Mouse (Mus musculus) thymus, postnatal 14 days (tissue): ENCODE measurements around the gene Gnat2.

Source experiments
- DNase-seq: peaks from one replicate; pipeline ENCODE4 v3.0.0; 2021

Gnat2 gene

GRCm38 (mm10) chr3:108092536-108093115 is at the start of gene Gnat2:
Gnat2 (plus strand) TSS chr3:108092789.
- DNase-seq: no peak

- DNase-seq: peak; percentile 87
Measured at GRCm38 (mm10) chr3:108044394-108045140, 48.0 kb upstream of the Gnat2 start, which contains the start of gene Gstm4. Gstm4 (minus strand) TSS chr3:108044894.

GRCm38 (mm10) chr3:108046944-108047655 is 45.5 kb upstream of the Gnat2 start:
- DNase-seq: no peak

- DNase-seq: no peak
Measured at GRCm38 (mm10) chr3:108048306-108048705, 44.3 kb upstream of the Gnat2 start.

- DNase-seq: no peak
Measured at GRCm38 (mm10) chr3:108050493-108050892, 42.1 kb upstream of the Gnat2 start.

- peak; percentile 64 for DNase-seq
Measured at GRCm38 (mm10) chr3:108061420-108061819, 31.2 kb upstream of the Gnat2 start.

GRCm38 (mm10) chr3:108062648-108063047 is 29.9 kb upstream of the Gnat2 start:
- DNase-seq: no peak

- DNase-seq: no peak
Measured at GRCm38 (mm10) chr3:108064672-108065071, 27.9 kb upstream of the Gnat2 start.

- no peak for DNase-seq
Measured at GRCm38 (mm10) chr3:108065551-108065950, 27.0 kb upstream of the Gnat2 start.

- DNase-seq: no peak
Measured at GRCm38 (mm10) chr3:108067370-108067934, 25.1 kb upstream of the Gnat2 start.

- DNase-seq: no peak
Measured at GRCm38 (mm10) chr3:108068826-108069225, 23.8 kb upstream of the Gnat2 start.

- no peak for DNase-seq
Measured at GRCm38 (mm10) chr3:108069231-108069870, 23.2 kb upstream of the Gnat2 start.

GRCm38 (mm10) chr3:108070295-108071293 is 22.0 kb upstream of the Gnat2 start:
- DNase-seq: peak; percentile 81

- no peak for DNase-seq
Measured at GRCm38 (mm10) chr3:108072983-108073569, 19.5 kb upstream of the Gnat2 start.

- no peak for DNase-seq
Measured at GRCm38 (mm10) chr3:108076836-108077235, 15.8 kb upstream of the Gnat2 start.

- DNase-seq: no peak
Measured at GRCm38 (mm10) chr3:108081681-108082080, 10.9 kb upstream of the Gnat2 start.

- DNase-seq: no peak
Measured at GRCm38 (mm10) chr3:108082251-108082875, 10.2 kb upstream of the Gnat2 start.

- DNase-seq: no peak
Measured at GRCm38 (mm10) chr3:108083161-108083560, 9.4 kb upstream of the Gnat2 start.

GRCm38 (mm10) chr3:108083904-108084407 is 8.6 kb upstream of the Gnat2 start:
- DNase-seq: no peak

- DNase-seq: no peak
Measured at GRCm38 (mm10) chr3:108084767-108085270, 7.8 kb upstream of the Gnat2 start.
